Mouse (Mus musculus): ENCODE measurements at regions not wholly inside any gene's neighbourhood (a gene's known extent, or its start where the extent isn't known, plus 50 kb on each side); places are given as distances from the start of the nearest gene placed in this dataset.

- TF ChIP-seq CTCF (IDR thresholded peaks at IDR 0.05; ENCODE audit: low read depth) (no peak), EP300 (optimal IDR thresholded peaks at IDR 0.05) (no peak)
Measured at GRCm38 (mm10) chr3:38545501-38545896, 60.9 kb upstream of the Ankrd50 start.
